Mouse (Mus musculus): ENCODE data around the gene Prkce. TPM values are rescaled to one million over a fixed set of nuclear protein-coding genes. Genes with fewer than 3 reads are reported as not detected.
A peak's percentile ranks its signal among the peaks of the same experiment; 100 is the strongest.

Prkce gene
- total RNA-seq, 2 experiments from 2014 or later = 1.7 to 3.8 TPM

- no peak for ATAC-seq (replicated peaks; ENCODE audit: low FRiP score, low TSS enrichment, poor library complexity, severe bottlenecking)
These were observed 253.2 kb downstream of the Prkce start for GRCm38 (mm10) chr17:86420646-86421338.

DNA sequence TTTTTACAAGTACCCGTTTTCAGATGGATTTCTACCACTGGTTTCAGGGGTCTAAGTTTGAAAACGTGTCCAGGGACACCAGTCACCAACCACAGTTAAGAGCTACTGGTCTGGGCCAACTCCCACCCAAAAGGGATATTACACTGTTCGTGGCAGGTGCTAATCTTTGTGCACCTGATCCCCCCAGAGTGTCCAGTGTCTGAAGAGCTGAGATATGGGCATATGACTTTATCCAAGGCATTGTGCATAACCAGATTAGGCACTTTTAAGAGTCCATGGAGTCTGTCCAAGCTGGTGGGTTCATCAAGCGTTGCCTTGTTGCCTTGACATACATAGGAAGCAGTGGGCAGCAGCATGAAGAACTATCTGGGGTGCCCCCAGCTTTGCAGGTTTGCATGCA, 254.4 kb downstream of the Prkce start:
- peak; percentile 76 for ATAC-seq (replicated peaks; ENCODE audit: low FRiP score, low TSS enrichment, poor library complexity, severe bottlenecking)

DNA sequence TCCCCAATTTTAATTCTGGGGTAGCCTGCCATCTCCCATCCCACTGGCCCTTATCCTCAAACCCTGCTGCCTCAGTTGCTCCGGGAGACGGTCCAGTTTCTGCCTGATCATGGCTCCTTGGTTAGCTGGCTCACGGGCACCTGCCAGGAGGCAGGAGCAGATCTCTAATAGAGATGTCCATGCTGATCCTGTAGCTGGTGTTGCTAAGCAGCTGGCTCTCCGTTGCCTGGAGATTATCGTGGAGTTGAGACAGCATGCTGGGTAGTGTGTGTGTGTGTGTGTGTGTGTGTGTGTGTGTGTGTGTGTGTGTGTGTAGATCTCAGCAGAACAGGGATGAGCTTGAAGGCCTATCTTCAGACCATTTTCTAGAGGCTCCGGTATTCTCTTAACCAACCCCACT, 262.3 kb downstream of the Prkce start:
- no peak for ATAC-seq (replicated peaks; ENCODE audit: low FRiP score, low TSS enrichment, poor library complexity, severe bottlenecking)

DNA sequence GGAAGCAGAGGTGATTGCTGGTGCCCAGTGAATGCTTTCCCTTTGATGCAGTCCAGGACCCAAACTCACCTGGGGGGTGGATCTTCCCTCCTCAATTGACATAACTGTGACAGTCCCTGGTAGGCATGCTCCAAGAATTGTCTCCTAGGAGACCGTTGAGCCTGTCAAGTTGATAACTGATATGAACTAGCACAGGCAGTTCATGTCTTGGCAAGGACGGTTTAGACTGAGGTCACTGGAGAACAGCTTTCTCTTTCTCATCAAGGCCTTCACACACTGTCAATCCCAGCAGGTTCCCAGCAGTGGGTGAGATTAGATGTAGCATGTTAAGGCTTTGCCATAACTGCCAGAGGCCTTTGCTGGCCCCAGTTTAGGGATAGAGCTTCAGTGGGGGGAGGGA, 265.5 kb downstream of the Prkce start:
- peak; percentile 66 for ATAC-seq (replicated peaks; ENCODE audit: low FRiP score, low TSS enrichment, poor library complexity, severe bottlenecking)

DNA sequence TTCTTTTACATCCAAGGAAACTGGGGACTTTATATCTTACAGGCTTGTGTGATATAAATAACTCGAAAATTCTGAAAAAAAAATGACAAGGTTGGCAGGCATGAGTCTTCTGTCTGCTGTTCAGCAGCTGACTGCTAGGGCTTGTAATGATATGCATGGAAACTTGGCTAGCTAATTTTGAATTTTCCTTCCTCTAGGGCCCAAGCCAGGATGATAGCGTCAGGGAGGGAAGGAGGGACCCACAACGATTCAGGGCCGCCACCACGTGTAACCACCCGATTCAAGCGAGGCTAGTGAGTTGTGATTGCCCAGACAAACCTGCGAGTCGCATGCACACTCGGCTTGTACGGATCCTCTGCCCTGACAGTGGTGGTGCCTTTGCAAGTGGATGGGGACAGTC, 266.2 kb downstream of the Prkce start:
- no peak for ATAC-seq (replicated peaks; ENCODE audit: low FRiP score, low TSS enrichment, poor library complexity, severe bottlenecking)

DNA sequence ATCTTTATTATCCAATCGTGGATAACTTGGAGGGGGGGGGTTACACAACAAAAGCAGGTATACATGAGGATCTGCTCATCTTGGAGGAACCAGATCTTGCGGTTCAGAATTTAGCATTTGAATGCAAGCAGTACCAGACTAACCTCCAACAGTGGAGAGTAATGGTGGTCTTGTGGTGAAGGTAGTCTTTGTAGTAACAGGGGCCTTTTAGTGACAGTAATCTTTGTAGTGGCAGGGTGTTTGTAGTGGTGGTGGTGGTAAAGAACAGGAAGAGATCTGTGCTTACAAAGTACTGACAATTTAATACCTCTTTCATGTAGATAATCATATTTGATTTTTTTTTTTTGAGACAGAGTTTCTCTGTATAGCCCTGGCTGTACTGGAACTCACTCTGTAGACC, 267.2 kb downstream of the Prkce start:
- ATAC-seq (replicated peaks; ENCODE audit: low FRiP score, low TSS enrichment, poor library complexity, severe bottlenecking) = no peak

GRCm38 (mm10) chr17:86435570-86435969, 268.0 kb downstream of the Prkce start:
- ATAC-seq (replicated peaks; ENCODE audit: low FRiP score, low TSS enrichment, poor library complexity, severe bottlenecking) = no peak

GRCm38 (mm10) chr17:86435984-86436383, 268.4 kb downstream of the Prkce start:
- ATAC-seq (replicated peaks; ENCODE audit: low FRiP score, low TSS enrichment, poor library complexity, severe bottlenecking) = no peak

DNA sequence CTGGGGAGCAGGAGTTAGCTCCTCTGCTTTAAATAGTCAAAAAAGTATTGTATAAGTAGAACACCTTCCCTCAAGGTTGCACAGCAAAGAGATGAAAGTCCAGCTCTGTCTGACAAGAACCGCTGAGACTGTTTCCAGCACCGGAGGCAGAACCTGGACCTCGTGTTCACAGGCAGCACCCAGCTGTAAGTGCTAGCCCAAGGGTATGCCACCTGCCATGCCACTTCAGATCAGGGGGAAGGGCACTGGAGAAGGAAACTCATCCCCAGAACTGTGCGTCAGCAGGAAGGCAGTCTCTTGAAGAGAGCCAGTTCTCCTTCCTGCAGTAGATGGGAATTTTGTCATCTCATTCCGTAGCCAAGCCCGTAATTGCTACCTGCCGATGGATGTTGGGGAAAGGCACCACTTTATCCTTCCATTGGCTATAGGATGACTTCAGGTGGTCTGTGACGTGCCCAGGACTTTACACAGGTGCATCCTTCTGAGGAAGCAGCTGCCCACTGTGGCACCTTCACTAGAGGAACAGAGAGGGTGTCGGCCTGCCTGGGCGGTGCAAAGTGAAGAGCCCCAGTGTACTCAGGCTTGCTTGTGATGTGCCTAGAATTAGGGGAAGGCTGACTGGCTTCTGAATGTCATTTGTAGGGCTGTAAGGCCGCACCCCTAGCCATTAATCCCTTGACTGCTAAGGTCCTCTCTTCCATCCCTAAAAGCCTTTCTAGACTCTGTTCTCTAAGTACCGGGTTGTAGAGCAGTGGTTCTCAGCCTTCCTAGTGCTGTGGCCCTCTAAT, 269.2 kb downstream of the Prkce start:
- no peak for ATAC-seq (replicated peaks; ENCODE audit: low FRiP score, low TSS enrichment, poor library complexity, severe bottlenecking)

DNA sequence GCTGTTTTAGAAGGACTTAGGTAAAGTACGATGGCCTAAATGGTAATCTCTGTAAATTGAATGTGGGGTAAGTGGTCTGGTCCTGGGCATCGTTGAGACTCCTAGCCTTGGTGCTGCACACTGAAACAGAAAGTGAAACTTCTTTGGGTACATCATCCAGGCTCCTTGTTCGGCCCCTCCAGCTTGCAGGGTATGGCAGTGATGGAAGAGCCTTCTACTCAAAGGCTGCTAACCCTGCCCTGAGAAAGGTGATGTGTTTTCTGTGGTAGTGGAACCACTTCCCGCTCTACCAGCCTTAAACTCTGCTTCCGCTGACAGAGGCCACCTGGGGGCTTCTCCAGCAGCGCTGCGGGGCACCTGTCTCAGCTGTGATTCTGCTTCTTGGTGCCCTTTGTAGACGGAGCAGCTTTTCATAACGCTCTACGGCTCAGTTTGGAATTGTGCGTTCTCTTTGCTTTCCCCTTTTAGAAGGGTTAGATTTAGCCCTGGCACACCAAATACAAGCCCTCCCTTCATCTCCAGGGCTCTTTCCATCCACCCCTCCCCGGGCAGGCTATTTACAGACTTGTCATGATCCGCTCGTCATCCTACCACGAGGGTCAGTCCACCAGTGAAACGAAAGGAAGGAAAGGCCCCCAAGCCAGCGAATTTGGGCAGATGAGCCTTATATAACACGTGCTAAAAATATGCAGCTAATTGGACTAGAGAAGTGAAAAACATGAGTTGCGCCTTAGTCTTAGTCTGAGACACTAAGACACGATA, 270.1 kb downstream of the Prkce start:
- ATAC-seq (replicated peaks; ENCODE audit: low FRiP score, low TSS enrichment, poor library complexity, severe bottlenecking) = no peak

- no peak for ATAC-seq (replicated peaks; ENCODE audit: low FRiP score, low TSS enrichment, poor library complexity, severe bottlenecking)
These were observed 270.7 kb downstream of the Prkce start for GRCm38 (mm10) chr17:86438278-86438661.

DNA sequence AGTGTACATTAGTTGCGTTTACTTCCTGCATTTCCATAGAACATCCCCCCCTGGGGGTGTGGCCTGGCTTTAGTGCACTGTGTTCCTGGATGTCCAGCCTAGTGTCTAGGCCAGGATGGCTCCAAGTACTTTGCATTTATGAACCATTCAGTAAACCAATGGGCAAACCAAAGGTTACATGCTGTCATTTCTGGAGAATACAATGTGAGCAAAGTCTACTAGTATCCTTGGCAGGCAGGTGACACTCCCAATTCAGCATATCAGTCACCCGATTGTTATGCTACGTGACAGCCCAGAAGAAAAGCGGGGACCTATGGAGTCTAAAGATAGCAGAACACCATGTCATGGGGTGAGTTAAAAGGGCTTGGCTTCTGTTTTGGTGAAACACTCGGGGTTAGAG, 271.2 kb downstream of the Prkce start:
- peak; percentile 87 for ATAC-seq (replicated peaks; ENCODE audit: low FRiP score, low TSS enrichment, poor library complexity, severe bottlenecking)

DNA sequence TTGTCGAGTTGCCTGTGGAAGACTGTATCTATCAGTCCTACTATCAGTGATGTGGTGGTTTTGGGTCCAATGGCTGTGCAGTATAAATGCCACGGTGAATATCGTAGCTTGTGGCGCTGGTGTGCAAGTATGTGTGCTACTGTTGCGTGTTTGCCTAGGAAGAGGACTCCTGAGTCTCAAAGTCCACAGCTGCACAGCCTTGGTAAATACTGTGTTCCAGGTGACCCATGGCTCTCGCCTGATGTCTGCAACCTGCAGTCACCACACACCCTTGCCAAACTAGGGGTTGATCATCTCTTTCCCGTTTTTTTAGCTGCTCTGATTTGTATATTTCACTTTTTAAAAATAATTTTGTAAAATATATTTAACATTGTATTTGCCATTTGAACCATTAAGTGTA, 273.5 kb downstream of the Prkce start:
- no peak for ATAC-seq (replicated peaks; ENCODE audit: low FRiP score, low TSS enrichment, poor library complexity, severe bottlenecking)

DNA sequence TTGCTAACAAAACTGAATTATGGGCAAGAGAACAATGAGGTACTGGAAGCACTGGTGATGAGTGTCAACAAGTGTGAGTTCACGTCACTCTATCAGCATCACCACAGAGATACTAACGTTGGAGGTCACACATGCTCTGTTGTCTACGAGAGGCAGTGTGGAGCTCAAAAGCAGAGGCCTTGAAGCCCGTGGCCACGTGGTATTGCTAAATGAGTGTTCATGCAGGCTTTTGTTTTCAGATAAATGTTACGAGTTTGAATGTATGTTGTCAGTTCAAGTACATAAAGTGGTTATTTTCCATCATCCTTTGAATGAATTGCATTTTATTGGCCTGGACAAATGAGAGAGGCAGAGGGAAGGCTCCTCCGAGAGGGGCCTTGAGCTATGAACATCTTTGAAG, 276.3 kb downstream of the Prkce start:
- no peak for ATAC-seq (replicated peaks; ENCODE audit: low FRiP score, low TSS enrichment, poor library complexity, severe bottlenecking)

GRCm38 (mm10) chr17:86444578-86445419, 277.2 kb downstream of the Prkce start:
- peak; percentile 93 for ATAC-seq (replicated peaks; ENCODE audit: low FRiP score, low TSS enrichment, poor library complexity, severe bottlenecking)

GRCm38 (mm10) chr17:86445420-86445720, 277.8 kb downstream of the Prkce start:
- peak; percentile 8; the same call in 1 of the 2 replicates for ATAC-seq (replicated peaks; ENCODE audit: low FRiP score, low TSS enrichment, poor library complexity, severe bottlenecking)

GRCm38 (mm10) chr17:86445900-86446299, 278.3 kb downstream of the Prkce start:
- no peak for ATAC-seq (replicated peaks; ENCODE audit: low FRiP score, low TSS enrichment, poor library complexity, severe bottlenecking)

GRCm38 (mm10) chr17:86447101-86447598, 279.6 kb downstream of the Prkce start:
- peak; percentile 23; the same call in 1 of the 2 replicates for ATAC-seq (replicated peaks; ENCODE audit: low FRiP score, low TSS enrichment, poor library complexity, severe bottlenecking)

GRCm38 (mm10) chr17:86452934-86453333, 285.3 kb downstream of the Prkce start:
- no peak for ATAC-seq (replicated peaks; ENCODE audit: low FRiP score, low TSS enrichment, poor library complexity, severe bottlenecking)
